Comparison of ENCODE assay signal across 21 mouse cellular contexts in the genomic region with DNA sequence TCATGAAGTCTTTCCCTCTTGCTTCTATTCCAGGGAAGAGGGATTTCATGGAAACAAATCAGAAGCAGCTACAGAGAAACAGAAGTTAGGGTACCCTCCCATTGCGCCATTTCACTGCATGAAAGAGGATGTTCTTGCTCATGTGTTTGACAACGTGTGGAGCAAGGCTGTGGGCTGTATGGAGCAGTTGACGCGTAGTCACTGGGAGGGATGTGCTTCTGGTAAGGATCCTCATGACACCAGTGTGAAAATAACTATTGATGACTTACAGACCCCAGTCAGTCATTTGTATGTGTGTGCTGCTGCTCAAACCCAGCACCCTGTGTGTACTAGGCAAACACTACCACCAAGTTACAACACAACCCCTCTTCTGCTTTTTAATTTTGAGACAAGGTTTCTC. TPM values are rescaled to one million over a fixed set of nuclear protein-coding genes. Genes with fewer than 3 reads are reported as not detected.
DNase-seq lines count a peak whose midpoint lies in the region; ATAC-seq and TF ChIP-seq lines count a peak whose summit lies in the region.
"Had no signal": no experiment of that assay in that cellular context is flagged by ENCODE, and none has a peak within 500 bp of the region (broad histone marks: within the 10 kb centered on the region; RNA-seq: fewer than 3 reads in every experiment).

No protein-coding gene starts in this region.

- no peak for TF ChIP-seq EP300 in lung, postnatal 0 days (IDR thresholded peaks at IDR 0.05)

- TF ChIP-seq POLR2A in bone marrow, adult 2 months (IDR thresholded peaks at IDR 0.05; ENCODE audit: borderline replicate concordance, control insufficient read depth, low read depth, low read length): no peak

- no peak overlapping the region for H3K4me2 ChIP-seq in lung, postnatal 0 days (replicated peaks; ENCODE audit: low read depth, low read length)
- H3K4me2 ChIP-seq: embryonic facial prominence, embryonic 13.5 days; forebrain, embryonic 12.5 days; heart, embryonic 12.5 days; hindbrain, embryonic 14.5 days had no signal

- ATAC-seq in lung, postnatal 0 days: peak; percentile 30; the same call in 1 of the 2 replicates
- peak; percentile 86 for ATAC-seq in megakaryocyte progenitor cell, adult 5-6 weeks (replicated peaks; ENCODE audit: poor library complexity)
- ATAC-seq: activated CD4-positive, CD25-positive, alpha-beta regulatory T cell, adult 4 months; forebrain, embryonic 16.5 days; Patski had no signal

- no peak overlapping the region for H3K27ac ChIP-seq in lung, postnatal 0 days (ENCODE audit: low read length)
- H3K27ac ChIP-seq in bone marrow, adult 2 months (ENCODE audit: control insufficient read depth, insufficient read depth, low read depth, low read length, poor library complexity): peak overlapping the region; percentile 74
- H3K27ac ChIP-seq: embryonic facial prominence, embryonic 13.5 days; forebrain, embryonic 12.5 days; hindbrain, embryonic 10.5 days; hindbrain, embryonic 14.5 days had no signal

- no peak overlapping the region for H3K9ac ChIP-seq in lung, postnatal 0 days (replicated peaks; ENCODE audit: low read depth)
- H3K9ac ChIP-seq: embryonic facial prominence, embryonic 13.5 days; forebrain, embryonic 12.5 days; heart, embryonic 12.5 days; hindbrain, embryonic 14.5 days had no signal

- DNase-seq in lung, postnatal 0 days (ENCODE audit: low spot score): peak; percentile 16
- no peak for DNase-seq in lung, postnatal 10 days
- no peak for DNase-seq in adrenal gland, adult (ENCODE audit: inconsistent age in 2 of 2, low spot score in 1 of 2)
- no peak for DNase-seq in frontal cortex, postnatal 14 days (ENCODE audit: low spot score in 2 of 2)
- DNase-seq in urinary bladder, postnatal 4 days (ENCODE audit: low spot score in 2 of 2): no peak
- DNase-seq: adrenal gland, adult 2 months; cerebellum, adult 11-12 months; cerebellum, adult 9-10 months; cerebellum, postnatal 36 days; gastrocnemius, postnatal 14 days had no signal

- peaks cover 35% of the 10 kb centered on the region for H3K36me3 ChIP-seq in lung, postnatal 0 days (ENCODE audit: insufficient read depth, low read length)

- no peaks in the 10 kb centered on the region for H3K9me3 ChIP-seq in lung, postnatal 0 days (ENCODE audit: low read length)
- H3K9me3 ChIP-seq: embryonic facial prominence, embryonic 13.5 days; forebrain, embryonic 12.5 days; heart, embryonic 12.5 days; hindbrain, embryonic 10.5 days had no signal

- no peak overlapping the region for H3K4me3 ChIP-seq in lung, postnatal 0 days (ENCODE audit: low read depth, low read length)
- no peak overlapping the region for H3K4me3 ChIP-seq in bone marrow, adult 2 months (replicated peaks; ENCODE audit: control insufficient read depth, low read depth, low read length)
- H3K4me3 ChIP-seq: embryonic facial prominence, embryonic 13.5 days; forebrain, embryonic 12.5 days; heart, embryonic 12.5 days; hindbrain, embryonic 10.5 days had no signal

- WGBS in lung, postnatal 0 days: 88% methylated on average over 4 of the region's 4 CpGs
- WGBS in bone marrow, adult 2 months: 51% methylated on average over 4 of the region's 4 CpGs

- no peaks in the 10 kb centered on the region for H3K27me3 ChIP-seq in lung, postnatal 0 days (replicated peaks; ENCODE audit: insufficient read depth, low read length)
- H3K27me3 ChIP-seq: CH12.LX; embryonic facial prominence, embryonic 13.5 days; forebrain, embryonic 12.5 days; heart, embryonic 12.5 days; Patski had no signal

- no peaks in the 10 kb centered on the region for H3K4me1 ChIP-seq in lung, postnatal 0 days (ENCODE audit: insufficient read depth, low read depth, low read length)
- H3K4me1 ChIP-seq in bone marrow, adult 2 months (ENCODE audit: control insufficient read depth, insufficient read depth, low read length): peaks cover 2% of the 10 kb centered on the region; the same call in 1 of the 2 replicates
- H3K4me1 ChIP-seq: embryonic facial prominence, embryonic 13.5 days; forebrain, embryonic 12.5 days; heart, embryonic 12.5 days; hindbrain, embryonic 10.5 days had no signal

- no peak for TF ChIP-seq CTCF in lung, postnatal 0 days (IDR thresholded peaks at IDR 0.05)
- no peak for TF ChIP-seq CTCF in bone marrow, adult 2 months (IDR thresholded peaks at IDR 0.05; ENCODE audit: control insufficient read depth, insufficient read depth, low read length)

RNA-seq across cellular contexts. Expression of gene Fam149b, which starts 15.3 kb away (rescaled TPM):
- 14.7 and 16.9 TPM in 2 replicates for polyA plus RNA-seq in lung, postnatal 0 days (2015; fragmentation: Nextera tagmentation; extraction: Ambion mirVana)
- polyA plus RNA-seq in bone marrow, adult 2 months (2011; ENCODE audit: insufficient read depth, insufficient read length, low replicate concordance, missing spikeins): 6.9 and 16.8 TPM in 2 replicates
- total RNA-seq in megakaryocyte progenitor cell, adult 5-6 weeks (2015): 21.1 and 30.8 TPM in 2 replicates
- total RNA-seq in megakaryocyte progenitor cell, adult 5-6 weeks (2017): 21.9 and 26.6 TPM in 2 replicates

RNA-seq across cellular contexts. Expression of gene Ecd, which starts 15.3 kb away (rescaled TPM):
- polyA plus RNA-seq in lung, postnatal 0 days (2015; fragmentation: Nextera tagmentation; extraction: Ambion mirVana): 19.0 and 19.1 TPM in 2 replicates
- 11.1 and 18.7 TPM in 2 replicates for polyA plus RNA-seq in bone marrow, adult 2 months (2011; ENCODE audit: insufficient read depth, insufficient read length, low replicate concordance, missing spikeins)
- 44.2 and 45.9 TPM in 2 replicates for total RNA-seq in megakaryocyte progenitor cell, adult 5-6 weeks (2015)
- 67.3 and 71.2 TPM in 2 replicates for total RNA-seq in megakaryocyte progenitor cell, adult 5-6 weeks (2017)

RNA-seq across cellular contexts. Expression of gene Dnajc9, which starts 25.5 kb away (rescaled TPM):
- polyA plus RNA-seq in lung, postnatal 0 days (2015; fragmentation: Nextera tagmentation; extraction: Ambion mirVana): 34.7 and 37.9 TPM in 2 replicates
- polyA plus RNA-seq in bone marrow, adult 2 months (2011; ENCODE audit: insufficient read depth, insufficient read length, low replicate concordance, missing spikeins): 90.4 and 102 TPM in 2 replicates
- 75.2 and 78.3 TPM in 2 replicates for total RNA-seq in megakaryocyte progenitor cell, adult 5-6 weeks (2015)
- 250 and 274 TPM in 2 replicates for total RNA-seq in megakaryocyte progenitor cell, adult 5-6 weeks (2017)

RNA-seq across cellular contexts. Expression of gene Mrps16, which starts 30.2 kb away (rescaled TPM):
- 58.5 and 64.4 TPM in 2 replicates for polyA plus RNA-seq in lung, postnatal 0 days (2015; fragmentation: Nextera tagmentation; extraction: Ambion mirVana)
- 21.8 and 78.8 TPM in 2 replicates for polyA plus RNA-seq in bone marrow, adult 2 months (2011; ENCODE audit: insufficient read depth, insufficient read length, low replicate concordance, missing spikeins)
- total RNA-seq in megakaryocyte progenitor cell, adult 5-6 weeks (2015): 89.6 and 90.7 TPM in 2 replicates
- 43.4 and 45.8 TPM in 2 replicates for total RNA-seq in megakaryocyte progenitor cell, adult 5-6 weeks (2017)
